Mouse (Mus musculus) olfactory bulb, adult 2 months (tissue): ENCODE data around the gene Tex29.

ENCODE experiments used
- CTCF ChIP-seq: fragments of 200-500 bp; IDR thresholded peaks from 2 replicates; pipeline ENCODE4 v1.5.1; 2012; ENCODE audit warnings: low read depth, mild to moderate bottlenecking, low read length, moderate library complexity; ENCODE audit not compliant: insufficient read depth
- POLR2A ChIP-seq: fragments of 200-500 bp; IDR thresholded peaks from 2 replicates; pipeline ENCODE4 v1.6.1; 2012; ENCODE audit warnings: mild to moderate bottlenecking, low read depth, low read length, moderate library complexity; ENCODE audit not compliant: insufficient read depth

DNA sequence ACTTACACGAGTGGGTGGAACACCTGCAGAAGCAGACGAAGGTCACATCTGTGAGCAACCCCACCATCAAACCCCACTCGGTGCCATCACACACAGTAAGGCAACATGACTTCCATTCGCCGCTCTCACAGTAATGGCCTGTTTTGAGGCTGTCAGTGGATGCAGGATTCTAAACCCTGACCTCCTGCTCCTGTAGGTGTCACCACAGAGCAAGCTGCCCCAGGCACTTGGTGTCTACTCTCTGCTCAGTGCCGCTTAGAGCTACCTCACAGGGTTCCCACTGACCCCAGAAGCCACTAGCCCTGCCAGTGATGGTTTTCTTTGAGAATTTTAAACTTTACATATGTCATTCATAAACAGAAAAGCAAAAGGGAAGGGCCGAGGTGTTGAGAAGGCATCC, 25.1 kb upstream of the Tex29 start:
- no peak for TF ChIP-seq POLR2A
- TF ChIP-seq CTCF, result no peak
